Mouse (Mus musculus) lung, adult 18-20 months (tissue): ENCODE results near the gene Crybg1.

Source experiments
- DNase-seq, 2 experiments: peaks; one replicate each; pipeline ENCODE4 v3.0.0; 2022; ENCODE audit warnings: mixed read lengths in 2 of 2

Crybg1 gene

GRCm38 (mm10) chr10:44148337-44149317 is at the start of gene Crybg1:
Crybg1 (minus strand) TSS chr10:44148853.
- peak; percentile 59 to 72 for DNase-seq

GRCm38 (mm10) chr10:44177365-44177764 is 28.7 kb upstream of the Crybg1 start:
- peak in 1 of 2 experiments; percentile 13 for DNase-seq

GRCm38 (mm10) chr10:44176548-44176947 is 27.9 kb upstream of the Crybg1 start:
- DNase-seq, result no peak

GRCm38 (mm10) chr10:44176120-44176519 is 27.5 kb upstream of the Crybg1 start:
- no peak for DNase-seq

- no peak for DNase-seq
These were observed 21.5 kb upstream of the Crybg1 start for GRCm38 (mm10) chr10:44170145-44170544.

- no peak for DNase-seq
These were observed 18.4 kb upstream of the Crybg1 start for GRCm38 (mm10) chr10:44167061-44167460.

GRCm38 (mm10) chr10:44164258-44164975 is 15.8 kb upstream of the Crybg1 start:
- no peak for DNase-seq

GRCm38 (mm10) chr10:44163028-44163427 is 14.4 kb upstream of the Crybg1 start:
- no peak for DNase-seq

GRCm38 (mm10) chr10:44160150-44160549 is 11.5 kb upstream of the Crybg1 start:
- no peak for DNase-seq

GRCm38 (mm10) chr10:44157489-44157888 is 8.8 kb upstream of the Crybg1 start:
- DNase-seq, result no peak

GRCm38 (mm10) chr10:44150501-44150900 is 1.8 kb upstream of the Crybg1 start:
- DNase-seq, result no peak

- no peak for DNase-seq
These were observed 5.3 kb downstream of the Crybg1 start for GRCm38 (mm10) chr10:44143401-44143800.

- peak in 1 of 2 experiments; percentile 5 for DNase-seq
These were observed 10.4 kb downstream of the Crybg1 start for GRCm38 (mm10) chr10:44138137-44138855.

- no peak for DNase-seq
These were observed 22.6 kb downstream of the Crybg1 start for GRCm38 (mm10) chr10:44126047-44126446.

- DNase-seq, result no peak
These were observed 24.2 kb downstream of the Crybg1 start for GRCm38 (mm10) chr10:44124400-44124933.

GRCm38 (mm10) chr10:44118616-44119015 is 30.0 kb downstream of the Crybg1 start:
- DNase-seq, result no peak

- DNase-seq, result no peak
These were observed 31.9 kb downstream of the Crybg1 start for GRCm38 (mm10) chr10:44116796-44117195.

GRCm38 (mm10) chr10:44114611-44115010 is 34.0 kb downstream of the Crybg1 start:
- DNase-seq, result no peak

- no peak for DNase-seq
These were observed 36.5 kb downstream of the Crybg1 start for GRCm38 (mm10) chr10:44112005-44112675.

GRCm38 (mm10) chr10:44111168-44111567 is 37.5 kb downstream of the Crybg1 start:
- DNase-seq, result no peak

GRCm38 (mm10) chr10:44110460-44110859 is 38.2 kb downstream of the Crybg1 start:
- no peak for DNase-seq

GRCm38 (mm10) chr10:44094794-44095193 is 53.9 kb downstream of the Crybg1 start:
- DNase-seq, result no peak
